Mouse (Mus musculus) lung, adult 2 months (tissue): ENCODE data around the gene Atp8a2.

ENCODE experiments used
- CTCF ChIP-seq: fragments of 200-500 bp; IDR thresholded peaks from 2 replicates; pipeline ENCODE4 v1.5.1; 2011; ENCODE audit warnings: mild to moderate bottlenecking, low read length, control low read depth; ENCODE audit not compliant: insufficient read depth
- POLR2A ChIP-seq: fragments of 200-500 bp; IDR thresholded peaks from 2 replicates; pipeline ENCODE4 v1.6.1; 2011; ENCODE audit warnings: low read depth, mild to moderate bottlenecking, control low read depth, low read length, borderline replicate concordance; ENCODE audit errors: extremely low read depth

DNA sequence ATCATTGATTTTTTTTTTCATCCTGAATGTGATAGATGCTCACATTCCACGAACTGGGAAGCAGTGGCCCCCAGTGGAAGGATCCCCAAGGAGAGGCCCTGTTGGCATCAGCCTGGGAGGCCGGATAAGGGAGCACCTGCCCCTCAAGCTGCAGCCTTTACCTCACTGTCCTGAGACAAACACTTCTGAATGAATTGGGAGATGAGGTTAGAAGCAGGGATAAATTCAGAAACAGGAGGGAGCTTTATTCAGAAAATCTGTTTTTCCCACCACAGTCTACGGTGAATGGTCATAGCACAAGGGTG, 376.9 kb downstream of the Atp8a2 start:
- TF ChIP-seq POLR2A (no peak), CTCF (no peak)
